Mouse (Mus musculus) C2C12 (cell line): ENCODE measurements around the gene Ankrd52.

Experiments
- CEBPB ChIP-seq: IDR thresholded peaks from one replicate; pipeline ENCODE4 v1.6.1; 2011; ENCODE audit warnings: low read depth, mild to moderate bottlenecking, control low read depth, moderate library complexity
- CTCF ChIP-seq: IDR thresholded peaks from one replicate; pipeline ENCODE4 v1.5.1; 2011; ENCODE audit not compliant: control insufficient read depth, insufficient read depth, insufficient read length
- MYOG ChIP-seq: IDR thresholded peaks from one replicate; pipeline ENCODE4 v1.6.1; 2011; ENCODE audit not compliant: control insufficient read depth, insufficient read length; ENCODE audit errors: extremely low read depth
- USF1 ChIP-seq: IDR thresholded peaks from one replicate; pipeline ENCODE4 v1.6.1; 2011; ENCODE audit warnings: low read depth, mild to moderate bottlenecking, control low read depth, moderate library complexity

GRCm38 (mm10) chr10:128369218-128369543 is 7.7 kb upstream of the Ankrd52 start:
- TF ChIP-seq CTCF (no peak), CEBPB (no peak), USF1 (no peak), MYOG (no peak)
